Mouse (Mus musculus) brain, embryonic 14.5 days (tissue): ENCODE measurements around the gene Pdha2. TPM values are rescaled to one million over a fixed set of nuclear protein-coding genes. Genes with fewer than 3 reads are reported as not detected.

Experiments used
- DNase-seq: peaks from one replicate; pipeline ENCODE4 v3.0.0-alpha.2; 2011; ENCODE audit warnings: low read depth
- CTCF ChIP-seq: fragments of 200-500 bp; IDR thresholded peaks from 2 replicates; pipeline ENCODE4 v1.5.1; 2012; ENCODE audit warnings: inconsistent platforms, mild to moderate bottlenecking, moderate library complexity, borderline replicate concordance; ENCODE audit not compliant: insufficient read depth, insufficient read length; ENCODE audit errors: extremely low read depth
- POLR2A ChIP-seq: fragments of 200-500 bp; IDR thresholded peaks from 2 replicates; pipeline ENCODE4 v1.6.1; 2012; ENCODE audit warnings: mild to moderate bottlenecking, inconsistent platforms, borderline replicate concordance; ENCODE audit not compliant: poor library complexity, insufficient read depth, insufficient read length, severe bottlenecking; ENCODE audit errors: extremely low read depth
- polyA plus RNA-seq: library from polyadenylated mRNA; depleted of rRNA; stranded (reverse); fragments of >200 nt; gene quantifications from 2 replicates; pipeline ENCODE4 v1.2.3, GENCODE M21; 2012; rRNA removed

Gene Pdha2
- polyA plus RNA-seq, result 0.03 TPM in 1 of 2 replicates, not detected in the other

GRCm38 (mm10) chr3:141212255-141212654, at the start of gene Pdha2:
TSS of gene Pdha2 (minus strand) at chr3:141212355.
- no peak for DNase-seq
- TF ChIP-seq CTCF, result no peak
- TF ChIP-seq POLR2A, result no peak

- DNase-seq, result no peak
- no peak for TF ChIP-seq POLR2A
Observed at GRCm38 (mm10) chr3:141260518-141260917, 48.4 kb upstream of the Pdha2 start.

DNA sequence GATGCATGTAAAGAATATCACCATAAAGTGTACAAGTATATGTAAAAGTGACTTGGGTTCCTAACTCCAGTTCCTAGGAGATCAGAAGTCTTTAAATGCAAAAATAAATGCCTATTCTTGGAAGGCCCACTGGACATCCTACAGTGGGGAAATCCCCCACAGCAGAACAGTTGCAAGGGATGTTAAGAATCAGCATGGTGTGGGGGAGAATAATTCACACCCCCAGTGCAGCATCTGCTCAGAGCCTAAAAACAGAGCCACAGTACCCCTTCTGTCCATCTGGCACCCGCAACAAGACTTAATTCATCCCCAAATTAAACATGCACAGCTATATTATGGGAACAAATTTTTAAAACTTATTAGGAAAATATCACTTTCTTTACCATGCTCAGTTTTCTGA, 39.3 kb upstream of the Pdha2 start:
- no peak for TF ChIP-seq POLR2A
- TF ChIP-seq CTCF, result no peak
- DNase-seq, result peak; percentile 66

- DNase-seq, result peak; percentile 64
- no peak for TF ChIP-seq POLR2A
Observed at GRCm38 (mm10) chr3:141244725-141245298, 32.7 kb upstream of the Pdha2 start.

DNA sequence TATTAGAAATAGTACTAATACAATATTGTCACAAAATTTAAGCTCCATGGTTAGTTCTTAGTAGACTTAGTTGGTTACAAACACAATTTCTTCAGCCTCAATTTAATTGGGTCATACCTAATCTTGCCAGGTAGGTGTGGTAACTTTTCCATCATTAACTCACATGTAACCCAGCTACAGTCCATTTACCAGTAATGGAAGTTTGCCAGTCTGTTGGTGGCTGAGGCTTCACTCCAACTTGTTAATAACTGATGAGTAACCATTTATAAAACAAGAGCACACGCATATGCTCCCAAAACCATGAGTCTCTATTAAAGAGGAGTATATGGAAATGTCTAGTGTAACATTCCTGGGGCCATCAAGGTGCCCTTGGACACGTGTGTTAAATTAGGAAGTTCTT, 25.9 kb upstream of the Pdha2 start:
- DNase-seq, result no peak

DNA sequence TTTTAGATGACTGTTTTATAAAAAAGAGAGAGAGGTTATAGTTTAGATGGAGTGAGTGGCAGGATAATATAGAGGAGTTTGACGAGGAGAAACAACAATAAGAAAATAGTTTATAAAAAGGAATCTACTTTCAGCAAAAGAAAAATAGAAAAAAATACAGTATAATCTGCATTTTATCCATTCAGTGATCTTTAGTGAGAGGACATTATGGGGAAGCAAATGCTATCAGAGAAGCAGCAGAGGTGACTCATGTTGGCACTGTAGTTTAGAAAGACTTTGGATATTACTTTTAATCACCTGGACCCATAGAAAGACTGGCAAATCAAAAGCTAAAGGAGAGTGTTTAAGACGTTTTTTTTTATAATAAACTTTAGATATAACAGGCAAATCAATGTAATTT, 17.0 kb upstream of the Pdha2 start:
- DNase-seq, result no peak
- no peak for TF ChIP-seq POLR2A
- TF ChIP-seq CTCF, result no peak

More for the DNA sequence above, 25.9 kb upstream of the Pdha2 start:
- TF ChIP-seq CTCF (no peak), POLR2A (no peak)

GRCm38 (mm10) chr3:141222339-141222738, 10.2 kb upstream of the Pdha2 start:
- no peak for TF ChIP-seq CTCF
- TF ChIP-seq POLR2A, result no peak
- DNase-seq, result no peak

- no peak for DNase-seq
- no peak for TF ChIP-seq POLR2A
- no peak for TF ChIP-seq CTCF
Observed at GRCm38 (mm10) chr3:141218561-141218960, 6.4 kb upstream of the Pdha2 start.

DNA sequence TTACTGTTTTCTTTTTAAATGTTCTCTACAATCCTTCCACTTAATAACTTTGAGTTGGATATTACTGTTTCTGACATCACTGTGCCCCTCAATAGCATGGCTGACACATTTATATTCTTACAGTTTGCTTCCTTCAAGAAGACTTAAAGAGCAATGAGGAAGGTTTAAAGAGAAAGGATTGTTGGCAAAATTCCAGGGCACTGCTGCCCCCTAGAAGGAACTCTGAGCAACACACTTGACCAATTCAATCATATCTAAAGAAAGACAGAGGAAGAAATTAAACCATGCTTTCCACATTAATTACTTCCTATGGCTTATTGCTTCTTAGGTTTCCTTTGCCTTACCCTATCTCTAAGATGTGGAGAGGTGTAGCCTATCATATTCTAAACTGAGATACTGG, 4.8 kb upstream of the Pdha2 start:
- TF ChIP-seq POLR2A (no peak), CTCF (peak; percentile 32; the same call in 1 of the 2 replicates)
- DNase-seq, result peak; percentile 67

GRCm38 (mm10) chr3:141216237-141216636, 4.1 kb upstream of the Pdha2 start:
- no peak for DNase-seq
- TF ChIP-seq CTCF, result no peak

- TF ChIP-seq CTCF (no peak), POLR2A (no peak)
- peak; percentile 72 for DNase-seq
Observed at GRCm38 (mm10) chr3:141214789-141215188, 2.6 kb upstream of the Pdha2 start.

- DNase-seq, result no peak
- TF ChIP-seq CTCF (no peak), POLR2A (no peak)
Observed at GRCm38 (mm10) chr3:141214197-141214596, 2.0 kb upstream of the Pdha2 start.

DNA sequence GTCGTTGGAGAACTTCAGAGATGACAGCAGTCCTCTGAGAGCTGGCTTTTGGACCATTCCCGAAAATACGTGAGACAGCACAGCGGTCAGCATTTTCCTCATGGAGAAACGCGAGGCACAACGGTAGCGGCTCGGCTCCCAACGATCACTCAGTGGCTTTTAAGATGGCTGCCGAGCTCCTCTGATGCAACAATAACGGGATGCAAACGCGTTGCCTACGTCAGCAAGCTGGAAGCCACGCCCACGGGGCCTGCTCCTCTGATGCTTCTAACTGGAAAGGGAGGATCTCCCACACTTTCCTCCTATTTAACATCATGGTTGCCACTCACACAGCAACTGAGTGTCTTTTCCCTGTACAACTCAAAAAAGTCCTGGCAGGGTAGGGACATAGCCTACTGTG, 511 bp downstream of the Pdha2 start:
- TF ChIP-seq CTCF (no peak), POLR2A (no peak)
- DNase-seq, result no peak

DNA sequence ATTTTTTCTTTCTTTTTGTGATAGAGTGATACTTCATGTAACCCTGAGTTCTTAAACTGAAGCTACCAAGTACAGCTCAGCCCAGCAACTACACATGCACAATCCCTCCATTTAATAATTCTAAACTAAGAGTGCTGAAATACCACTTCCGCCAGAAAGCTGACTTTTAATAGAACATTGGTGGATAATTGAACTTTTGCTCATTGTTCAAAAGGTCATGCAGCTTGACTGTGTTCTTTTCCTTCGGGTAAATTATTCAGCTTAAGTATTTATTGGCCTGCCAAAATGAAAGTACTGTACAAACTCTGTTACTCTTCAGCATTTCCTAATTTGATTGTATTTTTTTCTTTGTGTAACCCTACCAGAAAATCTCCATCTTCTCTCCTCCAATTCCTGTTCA, 10.4 kb downstream of the Pdha2 start:
- DNase-seq, result no peak
- TF ChIP-seq POLR2A (no peak), CTCF (no peak)
